In genomic region chr17:24021375-24022199, GRCm38 (mm10) we compare ENCODE assay signal across 9 mouse cellular contexts. TPM values are rescaled to one million over a fixed set of nuclear protein-coding genes. Genes with fewer than 3 reads are reported as not detected.
DNase-seq lines count a peak whose midpoint lies in the region; ATAC-seq and TF ChIP-seq lines count a peak whose summit lies in the region.
"Had no signal": no experiment of that assay in that cellular context is flagged by ENCODE, and none has a peak within 500 bp of the region (broad histone marks: within the 10 kb centered on the region; RNA-seq: fewer than 3 reads in every experiment).

No protein-coding gene starts in this region.

- TF ChIP-seq EP300 in ES-Bruce4 (IDR thresholded peaks at IDR 0.05; ENCODE audit: insufficient read depth, low read depth, low read length) = peak; percentile 67; the same call in 1 of the 2 replicates

- ATAC-seq in forebrain, embryonic 14.5 days = no peak
- no peak for ATAC-seq in hindbrain, embryonic 12.5 days (ENCODE audit: low FRiP score)

- no peak for TF ChIP-seq CTCF in ES-Bruce4 (IDR thresholded peaks at IDR 0.05; ENCODE audit: low read depth, low read length)
- TF ChIP-seq CTCF in left cerebral cortex, adult 2 months (IDR thresholded peaks at IDR 0.05) = no peak

- H3K9me3 ChIP-seq in forebrain, embryonic 10.5 days = no peaks in the 10 kb centered on the region
- H3K9me3 ChIP-seq in forebrain, embryonic 14.5 days (replicated peaks; ENCODE audit: control insufficient read depth, low read length) = no peaks in the 10 kb centered on the region
- H3K9me3 ChIP-seq in ES-Bruce4 (replicated peaks; ENCODE audit: control insufficient read depth, insufficient read depth, low read length, poor library complexity, severe bottlenecking) = no peaks in the 10 kb centered on the region
- no peaks in the 10 kb centered on the region for H3K9me3 ChIP-seq in hindbrain, embryonic 12.5 days (replicated peaks)

- H3K27ac ChIP-seq in forebrain, embryonic 10.5 days = peak overlapping the region; percentile 15; the same call in 1 of the 2 replicates
- H3K27ac ChIP-seq in forebrain, embryonic 14.5 days (ENCODE audit: low read depth, low read length) = no peak overlapping the region
- peak overlapping the region; percentile 99; the same call in 1 of the 2 replicates for H3K27ac ChIP-seq in ES-Bruce4 (ENCODE audit: insufficient read depth, low read length)
- no peak overlapping the region for H3K27ac ChIP-seq in left cerebral cortex, adult 2 months
- H3K27ac ChIP-seq in hindbrain, embryonic 12.5 days = no peak overlapping the region

- DNase-seq in forebrain, embryonic 10.5 days (ENCODE audit: extremely low spot score, low spot score) = no peak
- no peak for DNase-seq in forebrain, embryonic 14.5 days (ENCODE audit: low spot score)
- peak; percentile 38 for DNase-seq in gastrocnemius, postnatal 14 days
- peak; percentile 23 for DNase-seq in lung, postnatal 25 days (ENCODE audit: low spot score)
- DNase-seq in right cerebral cortex, adult 18-20 months = no peak
- DNase-seq in left cerebral cortex, adult 2 months (ENCODE audit: extremely low spot score in 1 of 2, low spot score in 2 of 2) = no peak

- H3K4me3 ChIP-seq in forebrain, embryonic 10.5 days = no peak overlapping the region
- no peak overlapping the region for H3K4me3 ChIP-seq in forebrain, embryonic 14.5 days (ENCODE audit: low read depth, low read length)
- peak overlapping the region; percentile 85 for H3K4me3 ChIP-seq in ES-Bruce4 (ENCODE audit: low read depth, low read length)
- H3K4me3 ChIP-seq in left cerebral cortex, adult 2 months = no peak overlapping the region
- no peak overlapping the region for H3K4me3 ChIP-seq in hindbrain, embryonic 12.5 days

- TF ChIP-seq POLR2A in ES-Bruce4 (IDR thresholded peaks at IDR 0.05; ENCODE audit: insufficient read depth, low read length) = no peak

- H3K4me2 ChIP-seq in forebrain, embryonic 14.5 days (ENCODE audit: low read length) = no peak overlapping the region
- H3K4me2 ChIP-seq in hindbrain, embryonic 12.5 days (replicated peaks) = no peak overlapping the region

- no peak overlapping the region for H3K9ac ChIP-seq in forebrain, embryonic 14.5 days (ENCODE audit: low read length)
- H3K9ac ChIP-seq in ES-Bruce4 (ENCODE audit: low read depth, poor library complexity, severe bottlenecking) = peak overlapping the region; percentile 55
- H3K9ac ChIP-seq in hindbrain, embryonic 12.5 days = no peak overlapping the region

- H3K4me1 ChIP-seq in forebrain, embryonic 10.5 days = no peaks in the 10 kb centered on the region
- no peaks in the 10 kb centered on the region for H3K4me1 ChIP-seq in forebrain, embryonic 14.5 days (ENCODE audit: control insufficient read depth, insufficient read depth, low read length)
- H3K4me1 ChIP-seq in ES-Bruce4 (ENCODE audit: control insufficient read depth, insufficient read depth, low read length) = peaks cover 4% of the 10 kb centered on the region
- H3K4me1 ChIP-seq in hindbrain, embryonic 12.5 days = no peaks in the 10 kb centered on the region

- intact Hi-C loops in gastrocnemius, postnatal 14 days (cut with DNase I; ENCODE audit: low total_unique reads) = no loop called here
- intact Hi-C loops in left cerebral cortex, adult 2 months (cut with DNase I) = no loop called here

- WGBS in forebrain, embryonic 10.5 days = 84% methylated on average over 5 of the region's 5 CpGs
- 79% methylated on average over 5 of the region's 5 CpGs for WGBS in forebrain, embryonic 14.5 days
- 83% methylated on average over 5 of the region's 5 CpGs for WGBS in hindbrain, embryonic 12.5 days

- no peaks in the 10 kb centered on the region for H3K36me3 ChIP-seq in forebrain, embryonic 10.5 days (replicated peaks)
- no peaks in the 10 kb centered on the region for H3K36me3 ChIP-seq in forebrain, embryonic 14.5 days (ENCODE audit: control insufficient read depth, insufficient read depth, low read length)
- no peaks in the 10 kb centered on the region; the same call in 1 of the 2 replicates for H3K36me3 ChIP-seq in ES-Bruce4 (ENCODE audit: control insufficient read depth, insufficient read depth, low read length, poor library complexity, severe bottlenecking)
- H3K36me3 ChIP-seq in hindbrain, embryonic 12.5 days = no peaks in the 10 kb centered on the region

- H3K27me3 ChIP-seq in forebrain, embryonic 10.5 days (ENCODE audit: poor library complexity, severe bottlenecking) = no peaks in the 10 kb centered on the region
- no peaks in the 10 kb centered on the region for H3K27me3 ChIP-seq in forebrain, embryonic 14.5 days (replicated peaks; ENCODE audit: control insufficient read depth, insufficient read depth, low read length)
- no peaks in the 10 kb centered on the region for H3K27me3 ChIP-seq in ES-Bruce4 (ENCODE audit: control insufficient read depth, insufficient read depth, low read length, poor library complexity, severe bottlenecking)
- H3K27me3 ChIP-seq in hindbrain, embryonic 12.5 days = no peaks in the 10 kb centered on the region

RNA-seq across cellular contexts. Expression of gene Prss27, which starts 16.4 kb away (rescaled TPM):
- 0.11 and 0.16 TPM in 2 replicates for polyA plus RNA-seq in forebrain, embryonic 10.5 days (2016; fragmentation: Nextera tagmentation; extraction: Ambion mirVana)
- polyA plus RNA-seq in forebrain, embryonic 14.5 days (2014; fragmentation: Nextera tagmentation; extraction: Ambion mirVana) = not detected in 2 replicates
- not detected in 2 replicates for polyA plus RNA-seq in ES-Bruce4 (2011; ENCODE audit: insufficient read depth, insufficient read length, low read depth, missing spikeins)
- total RNA-seq in gastrocnemius, postnatal 14 days (2021) = not detected
- not detected for total RNA-seq in left cerebral cortex, adult 2 months (2021)
- 0.31 and 0.34 TPM in 2 replicates for polyA plus RNA-seq in hindbrain, embryonic 12.5 days (2016; fragmentation: Nextera tagmentation; extraction: Ambion mirVana)
- total RNA-seq: left cerebral cortex, postnatal 25 days had no signal

RNA-seq across cellular contexts. Expression of gene Prss22, which starts 23.7 kb away (rescaled TPM):
- polyA plus RNA-seq in forebrain, embryonic 10.5 days (2016; fragmentation: Nextera tagmentation; extraction: Ambion mirVana) = 0.58 and 0.63 TPM in 2 replicates
- not detected in 2 replicates for polyA plus RNA-seq in forebrain, embryonic 14.5 days (2014; fragmentation: Nextera tagmentation; extraction: Ambion mirVana)
- 0.45 TPM in 1 of 2 replicates, not detected in the other for polyA plus RNA-seq in ES-Bruce4 (2011; ENCODE audit: insufficient read depth, insufficient read length, low read depth, missing spikeins)
- not detected for total RNA-seq in gastrocnemius, postnatal 14 days (2021)
- 1 to 10 TPM in 1 of 2 experiments, under 1 TPM in 1; 0.70 to 1.5 TPM for total RNA-seq in left cerebral cortex, adult 2 months (2021)
- polyA plus RNA-seq in hindbrain, embryonic 12.5 days (2016; fragmentation: Nextera tagmentation; extraction: Ambion mirVana) = 0.48 TPM in 1 of 2 replicates, not detected in the other

RNA-seq across cellular contexts. Expression of gene Prss30, which starts 41.2 kb away (rescaled TPM):
- not detected in 2 replicates for polyA plus RNA-seq in forebrain, embryonic 10.5 days (2016; fragmentation: Nextera tagmentation; extraction: Ambion mirVana)
- not detected in 2 replicates for polyA plus RNA-seq in forebrain, embryonic 14.5 days (2014; fragmentation: Nextera tagmentation; extraction: Ambion mirVana)
- not detected in 2 replicates for polyA plus RNA-seq in ES-Bruce4 (2011; ENCODE audit: insufficient read depth, insufficient read length, low read depth, missing spikeins)
- total RNA-seq in gastrocnemius, postnatal 14 days (2021) = not detected
- total RNA-seq in left cerebral cortex, adult 2 months (2021) = 1 to 10 TPM in 1 of 2 experiments, under 1 TPM in 1; 0.45 to 1.1 TPM
- polyA plus RNA-seq in hindbrain, embryonic 12.5 days (2016; fragmentation: Nextera tagmentation; extraction: Ambion mirVana) = not detected in 2 replicates

RNA-seq across cellular contexts. Expression of gene Kctd5, which starts 51.7 kb away (rescaled TPM):
- polyA plus RNA-seq in forebrain, embryonic 10.5 days (2016; fragmentation: Nextera tagmentation; extraction: Ambion mirVana) = 89.2 and 91.6 TPM in 2 replicates
- polyA plus RNA-seq in forebrain, embryonic 14.5 days (2014; fragmentation: Nextera tagmentation; extraction: Ambion mirVana) = 84.3 and 87.0 TPM in 2 replicates
- polyA plus RNA-seq in ES-Bruce4 (2011; ENCODE audit: insufficient read depth, insufficient read length, low read depth, missing spikeins) = 66.4 and 68.4 TPM in 2 replicates
- total RNA-seq in gastrocnemius, postnatal 14 days (2021) = 10 to 100 TPM; 12.3 to 13.6 TPM
- total RNA-seq in left cerebral cortex, adult 2 months (2021) = 10 to 100 TPM; 25.0 to 26.4 TPM
- 94.2 and 97.0 TPM in 2 replicates for polyA plus RNA-seq in hindbrain, embryonic 12.5 days (2016; fragmentation: Nextera tagmentation; extraction: Ambion mirVana)

Comparison
In these comparisons a context has a peak if more than half of its experiments do, and no peak if none do; other contexts are left out.
1. H3K27ac ChIP-seq: peak in forebrain, embryonic 10.5 days (single experiment) and ES-Bruce4 (single experiment); none in forebrain, embryonic 14.5 days (single experiment), left cerebral cortex, adult 2 months (single experiment) and hindbrain, embryonic 12.5 days (single experiment).
2. DNase-seq: peak in gastrocnemius, postnatal 14 days (single experiment) and lung, postnatal 25 days (single experiment); none in forebrain, embryonic 10.5 days (single experiment), forebrain, embryonic 14.5 days (single experiment), right cerebral cortex, adult 18-20 months (single experiment) and left cerebral cortex, adult 2 months (0 of 2).